Mouse (Mus musculus): ENCODE measurements around the gene Kcp.

Kcp gene

DNA sequence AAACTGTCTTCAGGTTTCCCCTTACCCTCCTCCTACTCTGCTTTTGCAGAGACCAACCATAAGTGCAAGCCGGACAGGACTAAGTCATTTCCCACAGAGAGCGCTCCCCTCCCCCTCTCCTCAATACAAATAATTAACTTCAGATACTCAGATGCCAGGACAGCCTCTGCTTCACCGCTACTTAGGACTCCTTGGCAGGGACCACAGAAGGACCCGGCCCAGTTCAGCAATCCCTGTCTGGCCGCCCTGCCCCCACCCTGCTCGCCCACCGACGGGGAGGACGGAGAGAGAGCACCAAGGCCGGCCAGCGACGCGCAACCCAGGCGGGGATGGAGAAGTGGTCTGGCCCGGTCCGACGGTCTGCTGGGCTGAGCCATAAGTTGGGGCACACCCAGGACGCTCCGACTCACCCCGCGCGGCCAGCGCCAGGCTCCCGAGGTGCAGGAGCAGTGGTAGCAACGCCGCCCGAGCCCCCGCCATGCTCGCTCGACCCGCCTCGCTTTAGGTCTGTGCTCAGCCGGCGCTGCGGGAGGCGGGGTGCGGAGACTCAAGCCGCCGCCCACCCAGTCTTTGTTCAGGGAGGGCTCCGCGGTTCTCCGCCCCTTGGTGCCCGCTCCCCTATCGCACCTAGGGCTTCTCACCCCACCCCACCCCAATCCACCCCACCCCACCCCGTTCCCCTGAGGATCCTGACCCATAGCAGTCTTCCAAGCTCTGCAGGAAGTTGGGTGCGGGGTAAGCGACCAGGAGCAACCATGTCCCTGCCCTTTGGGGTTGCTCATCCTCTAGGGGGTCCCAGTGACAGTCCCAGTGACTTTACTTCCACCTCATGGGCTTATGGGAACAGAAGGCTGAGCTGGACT lies at the start of gene Kcp:
Kcp (minus strand) TSS at position 506 of the 863 bp plus-strand sequence.
- DNase-seq: no peak

DNA sequence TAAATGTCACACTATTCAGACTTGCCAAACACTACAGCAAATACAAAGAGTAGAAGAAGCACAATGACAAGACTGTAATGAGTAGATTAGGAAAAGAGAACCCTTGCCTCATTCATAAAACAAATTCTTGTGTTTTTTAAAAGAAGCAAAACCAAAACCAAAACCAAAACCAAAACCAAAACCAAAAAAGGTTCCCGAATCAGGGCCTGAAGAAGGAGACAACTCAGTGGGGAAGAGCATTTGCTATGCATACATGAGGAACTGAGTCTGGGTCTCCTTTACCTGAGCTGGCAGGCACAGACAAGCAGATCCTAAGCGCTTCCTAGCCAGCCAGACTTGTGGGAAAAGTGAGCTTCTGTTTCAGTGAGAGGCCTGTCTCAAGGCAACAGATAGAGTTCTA lies 49.4 kb upstream of the Kcp start:
- no peak for DNase-seq

DNA sequence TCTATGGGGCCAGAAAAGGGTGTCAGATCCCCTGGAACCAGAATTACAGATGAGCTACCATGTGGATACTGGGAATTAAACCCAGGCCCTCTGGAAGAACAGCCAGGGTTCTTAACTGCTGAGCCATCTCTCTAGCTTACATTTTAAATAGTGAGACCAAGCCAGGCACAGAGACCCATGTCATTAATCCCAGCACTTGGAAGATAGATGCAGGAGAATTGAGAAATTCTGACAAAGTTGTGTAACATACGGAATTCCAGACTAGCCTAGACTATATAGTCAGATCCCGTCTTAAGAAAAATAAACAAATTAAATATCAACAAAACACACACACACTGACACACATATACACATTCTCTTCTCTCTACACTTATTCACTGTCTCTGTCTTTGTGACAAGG lies 44.8 kb upstream of the Kcp start:
- no peak for DNase-seq

DNA sequence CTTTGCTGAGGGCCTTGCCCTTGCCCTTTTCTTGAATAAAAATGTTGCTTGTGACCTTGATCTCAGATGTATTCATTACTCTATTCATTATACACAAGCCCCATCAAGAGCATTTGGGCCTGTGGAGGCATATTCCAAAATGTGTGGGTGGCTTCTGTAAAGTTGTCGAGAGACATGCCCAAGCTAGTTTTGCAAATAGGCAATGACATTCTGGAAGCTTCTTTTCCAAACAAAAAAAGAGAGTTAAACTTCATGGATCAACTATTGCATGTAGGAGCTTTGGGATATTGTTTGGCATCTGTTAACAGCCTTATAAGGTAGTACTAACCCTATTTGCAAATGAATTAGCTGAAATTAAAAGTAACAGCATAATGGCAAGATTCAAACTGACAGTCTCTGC lies 40.3 kb upstream of the Kcp start:
- DNase-seq: no peak

DNA sequence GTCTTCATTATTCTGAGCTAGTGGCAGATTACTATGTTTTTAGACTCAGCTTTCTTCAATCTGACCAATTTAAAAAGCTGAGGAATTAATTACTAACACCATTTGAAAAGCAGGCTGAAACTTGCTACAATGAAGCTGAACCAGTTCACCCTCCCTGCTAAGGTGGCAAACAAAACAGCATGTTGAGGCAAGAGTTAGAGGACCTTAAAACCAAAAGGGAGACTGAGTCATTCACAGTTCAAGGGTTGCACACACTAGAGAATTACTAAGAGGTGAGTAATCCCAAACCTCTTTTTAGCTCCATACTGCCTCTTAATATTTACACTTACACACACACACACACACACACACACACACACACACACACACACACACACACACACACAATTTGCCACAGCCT lies 39.8 kb upstream of the Kcp start:
- DNase-seq: no peak

DNA sequence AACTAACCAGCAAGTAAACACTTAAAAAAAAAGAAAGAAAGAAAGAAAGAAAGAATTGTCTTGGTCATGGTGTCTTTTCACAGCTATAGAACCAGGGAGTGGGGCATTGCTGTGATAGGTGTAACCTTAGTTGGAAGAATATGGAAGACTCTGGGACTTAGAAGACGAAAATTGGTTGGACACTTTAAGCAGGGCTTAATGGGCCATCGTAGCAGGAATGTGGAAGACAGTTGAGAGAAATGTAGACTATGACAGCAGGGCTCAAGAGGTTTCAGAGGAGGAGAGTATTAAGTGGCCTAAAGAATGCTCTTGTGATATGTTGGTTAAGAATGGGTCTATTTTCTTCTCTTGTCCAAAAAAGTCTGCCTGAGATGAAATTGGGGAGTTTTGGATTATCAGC lies 37.9 kb upstream of the Kcp start:
- DNase-seq: no peak

DNA sequence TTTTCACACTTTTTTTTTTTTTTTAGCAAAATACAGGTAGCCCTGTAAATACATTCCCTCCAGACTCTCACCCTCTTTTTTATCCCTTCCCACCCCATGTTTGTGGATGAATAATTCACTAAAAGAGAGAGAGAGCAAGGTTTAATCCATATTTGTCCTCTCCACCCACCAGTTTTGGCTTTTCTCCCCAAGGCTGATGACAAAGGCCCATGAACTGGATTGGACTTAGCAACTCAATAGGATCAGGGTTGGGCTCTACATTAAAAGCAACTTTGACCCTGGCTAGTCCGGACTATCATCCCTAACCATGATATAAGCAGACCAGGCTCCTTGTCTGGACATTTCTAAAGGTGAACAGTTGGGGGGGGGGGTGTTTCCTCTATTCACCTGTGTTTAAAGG lies 33.2 kb upstream of the Kcp start:
- DNase-seq: no peak

DNA sequence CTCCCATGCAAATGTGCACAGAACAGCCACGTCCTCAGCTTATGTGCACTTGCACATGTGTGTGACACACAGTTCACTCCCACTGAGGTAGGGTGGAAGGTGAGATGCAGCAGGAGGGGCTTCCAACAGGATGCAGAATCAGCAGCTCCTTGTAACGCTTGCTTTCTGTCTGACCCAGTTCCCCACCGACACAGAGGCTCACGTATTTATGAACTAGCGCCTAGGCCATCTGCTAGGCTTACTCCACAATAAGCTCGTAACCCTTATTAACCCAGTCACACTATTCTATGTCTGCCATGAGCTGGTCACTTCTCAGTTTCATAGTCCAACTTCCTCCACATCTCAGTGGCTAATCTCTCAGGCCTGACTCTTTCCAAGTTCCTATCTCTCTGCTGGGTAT lies 32.5 kb upstream of the Kcp start:
- DNase-seq: no peak

DNA sequence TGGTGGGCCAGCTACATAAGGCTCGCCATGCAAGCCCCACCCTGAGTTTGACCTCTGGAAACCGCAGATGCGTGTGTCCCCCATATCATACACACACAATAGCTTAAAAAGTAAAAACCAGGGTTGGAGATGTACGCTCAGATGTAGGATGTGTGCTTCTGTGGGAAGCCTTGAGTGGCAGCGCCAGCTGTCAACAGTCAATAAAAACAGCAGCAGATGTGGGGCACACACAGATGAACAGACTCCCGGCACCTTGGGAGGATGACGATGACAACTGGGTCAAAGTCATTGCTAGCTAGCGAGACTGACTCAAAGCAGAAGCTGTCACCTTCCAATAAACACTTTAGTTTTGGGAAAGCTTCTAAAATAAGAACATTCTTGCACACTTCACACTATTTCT lies 31.8 kb upstream of the Kcp start:
- DNase-seq: no peak

DNA sequence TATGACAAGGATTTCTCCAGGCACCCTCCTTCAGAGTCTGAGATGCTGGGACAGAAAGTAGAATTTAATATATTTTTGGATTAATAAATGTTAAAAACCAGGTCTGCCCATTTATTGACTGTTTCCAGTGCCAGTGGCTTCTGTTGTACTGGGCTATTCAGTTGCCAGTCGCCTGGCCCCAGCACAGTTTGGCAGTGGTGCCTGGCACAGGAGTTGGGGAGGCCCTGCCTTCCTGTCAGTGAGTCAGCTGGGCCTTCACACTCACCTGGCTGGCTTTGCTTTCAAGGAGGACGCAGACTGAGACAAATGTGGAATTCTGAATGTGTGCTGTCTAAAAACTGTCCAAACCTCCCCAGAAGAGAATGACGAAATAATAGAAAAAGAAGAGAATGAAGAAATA lies 29.5 kb upstream of the Kcp start:
- DNase-seq: no peak

DNA sequence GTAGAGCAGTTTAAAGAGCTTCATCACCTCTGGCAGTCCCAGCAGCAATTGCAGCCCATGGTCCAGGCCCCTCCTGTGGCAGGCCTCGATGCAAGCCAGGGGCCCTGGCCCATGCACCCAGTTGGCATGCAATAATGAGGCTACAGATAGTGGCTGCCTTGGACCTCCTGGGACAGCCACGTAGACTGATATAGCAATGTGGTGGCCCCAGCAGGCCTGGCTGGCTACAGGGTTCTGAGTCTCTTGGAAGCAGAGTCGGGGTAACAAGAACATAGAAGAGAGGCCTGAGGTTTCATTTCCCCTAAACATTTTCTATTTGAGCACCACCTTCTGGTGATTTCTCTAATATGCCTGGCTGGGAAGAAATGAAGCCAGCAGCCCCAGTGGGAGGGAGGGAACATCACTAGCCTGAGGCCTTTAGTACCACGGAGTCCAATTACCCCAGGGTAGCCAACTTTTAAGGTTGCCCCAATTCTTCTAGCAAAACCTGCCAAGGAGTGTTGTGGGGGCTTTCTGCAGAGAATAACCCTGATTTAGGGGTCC lies 29.0 kb upstream of the Kcp start:
- DNase-seq: no peak

DNA sequence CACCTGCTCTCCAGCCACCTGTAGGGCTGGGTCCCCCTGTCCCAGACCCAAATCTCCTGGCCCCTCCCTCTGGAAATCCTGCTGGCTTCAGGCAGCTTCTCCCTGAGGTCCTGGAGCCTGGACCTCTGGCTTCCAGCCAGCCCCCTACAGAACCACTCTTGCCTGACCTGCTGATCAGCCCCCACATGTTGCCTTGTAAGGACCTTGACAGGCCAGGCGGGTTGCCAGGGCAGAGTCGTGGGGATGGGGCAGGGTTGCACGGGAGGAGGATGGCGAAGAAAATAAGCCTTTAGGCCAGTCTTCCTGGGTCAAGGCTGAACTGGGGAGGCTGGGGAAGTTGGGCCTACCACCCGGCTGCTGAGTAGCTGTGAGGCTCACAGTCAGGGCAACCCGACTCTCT lies 27.6 kb upstream of the Kcp start:
- DNase-seq: no peak

DNA sequence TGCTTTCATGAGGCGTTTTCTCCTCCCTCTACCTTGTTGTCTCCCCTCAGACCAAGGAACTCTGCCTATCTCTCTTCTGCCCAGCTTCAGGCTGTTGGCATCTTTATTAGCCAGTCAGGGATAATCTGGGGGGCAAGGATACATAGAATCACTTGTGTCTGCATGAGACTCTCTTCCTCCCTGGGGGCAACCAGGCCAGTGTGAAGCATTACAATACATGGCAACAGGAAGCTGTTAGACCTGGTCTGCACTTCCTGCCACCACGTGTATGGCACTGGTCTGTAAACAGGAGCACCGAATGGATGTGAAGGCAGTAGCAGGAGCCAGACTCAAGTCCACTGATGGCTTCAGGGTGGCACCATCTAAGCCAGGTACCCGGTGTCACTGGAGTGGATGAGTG lies 22.3 kb upstream of the Kcp start:
- no peak for DNase-seq

DNA sequence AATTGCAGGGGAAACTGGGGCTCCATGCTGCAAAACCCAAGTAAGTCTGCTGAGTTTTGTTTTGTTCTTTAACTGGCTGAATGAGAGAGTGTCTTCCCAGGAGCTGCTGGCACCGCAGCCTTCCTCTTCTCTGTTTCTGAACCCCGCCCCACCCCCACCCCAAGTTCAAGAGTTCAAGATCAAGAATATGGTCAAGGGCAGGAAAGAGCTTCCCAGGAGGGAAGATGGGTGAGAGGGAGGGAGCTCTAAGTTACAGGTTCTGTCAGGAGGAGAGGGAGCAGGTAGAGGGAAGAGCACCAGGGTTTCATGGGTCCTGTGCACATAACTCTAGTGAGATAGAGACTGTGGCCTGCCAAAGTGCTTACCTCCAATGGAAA lies 21.7 kb upstream of the Kcp start:
- DNase-seq: no peak

DNA sequence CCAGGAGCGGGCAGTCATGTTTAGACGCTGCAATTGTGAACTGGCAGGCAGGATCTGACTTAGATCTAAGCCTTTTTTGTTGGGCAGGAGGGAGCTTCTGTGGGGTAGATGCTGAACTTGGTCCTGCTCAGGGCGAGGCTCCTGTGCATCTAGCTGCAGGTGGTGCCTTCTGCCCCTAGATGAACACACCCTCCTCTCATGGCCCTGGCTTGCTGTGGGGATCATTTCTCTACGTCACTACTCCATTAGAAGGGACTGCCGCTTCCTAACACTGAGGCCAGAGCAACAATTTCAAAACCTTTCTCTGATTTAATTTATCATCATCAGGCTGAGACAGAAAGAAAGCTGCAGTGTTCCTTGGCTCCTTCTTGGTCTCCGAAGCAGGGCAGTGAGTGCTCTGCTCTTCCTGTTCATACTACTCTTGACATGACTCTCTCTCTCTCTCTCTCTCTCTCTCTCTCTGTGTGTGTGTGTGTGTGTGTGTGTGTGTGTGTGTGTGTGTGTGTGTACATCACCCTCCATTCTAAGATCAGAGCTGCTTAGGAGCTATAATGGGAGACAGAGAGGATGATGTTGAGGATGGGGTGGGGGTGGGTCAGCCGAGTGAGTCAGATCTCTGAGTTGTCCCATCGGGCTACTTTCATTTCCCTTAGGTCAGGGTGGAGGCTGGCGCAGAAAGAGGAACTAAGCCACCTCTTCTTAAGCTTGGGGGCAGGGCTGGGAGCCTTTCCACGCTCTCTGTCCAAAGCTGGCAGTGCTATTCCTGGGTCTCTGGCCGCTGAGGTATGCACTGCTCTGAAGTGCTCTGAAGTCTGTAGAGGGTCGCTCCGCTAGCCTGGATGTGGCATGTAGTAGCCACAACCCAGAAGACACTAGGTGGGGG lies 21.1 kb upstream of the Kcp start:
- no peak for DNase-seq

DNA sequence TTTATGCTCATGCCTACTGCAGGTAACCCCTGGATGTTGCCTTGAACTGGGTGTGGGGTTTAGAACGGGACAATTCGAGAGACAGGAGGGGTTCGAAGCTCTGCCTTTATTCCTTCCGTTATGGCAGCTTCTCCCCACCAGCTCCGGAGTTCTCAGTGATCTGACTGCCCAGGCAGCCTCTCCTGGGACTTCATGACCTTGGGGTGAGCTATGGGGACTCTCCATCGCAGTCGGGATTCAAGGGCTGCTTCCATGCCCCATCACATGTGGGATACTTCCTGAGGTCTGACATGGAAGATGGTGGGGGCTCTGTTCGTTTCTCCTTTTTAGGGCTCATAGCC lies 20.4 kb upstream of the Kcp start:
- no peak for DNase-seq

DNA sequence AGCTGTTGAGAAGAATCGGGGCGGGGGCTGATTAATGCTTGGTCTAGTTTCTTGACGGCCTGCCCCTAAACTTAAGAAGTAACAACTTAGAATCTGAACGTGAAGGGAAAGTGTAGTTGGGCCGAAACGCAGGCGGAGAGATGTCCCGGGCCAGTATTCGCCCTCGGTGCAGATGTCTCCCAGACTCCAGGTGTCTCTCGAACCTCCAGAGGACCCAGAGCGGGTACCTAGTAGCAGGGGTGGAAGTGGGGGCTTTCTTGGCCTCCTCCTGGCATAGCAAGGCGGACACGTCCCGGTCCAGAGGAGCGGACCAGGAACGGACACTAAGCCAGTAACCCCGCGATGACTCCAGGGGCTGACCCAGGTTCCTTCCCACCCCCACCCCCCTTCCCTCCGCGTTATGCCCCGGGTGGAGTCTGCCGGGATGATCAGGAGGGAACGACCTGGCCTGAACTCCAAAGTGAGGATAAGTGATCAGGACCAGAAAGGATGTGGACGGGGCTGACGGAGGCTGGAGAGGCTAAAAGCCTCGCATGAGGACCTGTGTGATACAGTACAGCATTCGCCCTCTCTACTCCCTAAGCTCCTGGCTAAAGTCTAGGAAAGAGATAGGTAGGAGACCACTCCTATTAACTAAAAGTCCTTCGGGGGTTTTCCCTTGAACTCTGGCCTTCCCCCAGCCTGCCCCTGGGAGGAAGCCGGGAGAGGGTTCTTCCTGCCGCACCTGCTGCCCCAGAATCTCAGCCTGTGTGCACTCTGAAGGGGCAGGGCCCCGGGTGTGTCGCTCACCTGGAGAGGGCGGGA lies 19.8 kb upstream of the Kcp start:
- DNase-seq: no peak

DNA sequence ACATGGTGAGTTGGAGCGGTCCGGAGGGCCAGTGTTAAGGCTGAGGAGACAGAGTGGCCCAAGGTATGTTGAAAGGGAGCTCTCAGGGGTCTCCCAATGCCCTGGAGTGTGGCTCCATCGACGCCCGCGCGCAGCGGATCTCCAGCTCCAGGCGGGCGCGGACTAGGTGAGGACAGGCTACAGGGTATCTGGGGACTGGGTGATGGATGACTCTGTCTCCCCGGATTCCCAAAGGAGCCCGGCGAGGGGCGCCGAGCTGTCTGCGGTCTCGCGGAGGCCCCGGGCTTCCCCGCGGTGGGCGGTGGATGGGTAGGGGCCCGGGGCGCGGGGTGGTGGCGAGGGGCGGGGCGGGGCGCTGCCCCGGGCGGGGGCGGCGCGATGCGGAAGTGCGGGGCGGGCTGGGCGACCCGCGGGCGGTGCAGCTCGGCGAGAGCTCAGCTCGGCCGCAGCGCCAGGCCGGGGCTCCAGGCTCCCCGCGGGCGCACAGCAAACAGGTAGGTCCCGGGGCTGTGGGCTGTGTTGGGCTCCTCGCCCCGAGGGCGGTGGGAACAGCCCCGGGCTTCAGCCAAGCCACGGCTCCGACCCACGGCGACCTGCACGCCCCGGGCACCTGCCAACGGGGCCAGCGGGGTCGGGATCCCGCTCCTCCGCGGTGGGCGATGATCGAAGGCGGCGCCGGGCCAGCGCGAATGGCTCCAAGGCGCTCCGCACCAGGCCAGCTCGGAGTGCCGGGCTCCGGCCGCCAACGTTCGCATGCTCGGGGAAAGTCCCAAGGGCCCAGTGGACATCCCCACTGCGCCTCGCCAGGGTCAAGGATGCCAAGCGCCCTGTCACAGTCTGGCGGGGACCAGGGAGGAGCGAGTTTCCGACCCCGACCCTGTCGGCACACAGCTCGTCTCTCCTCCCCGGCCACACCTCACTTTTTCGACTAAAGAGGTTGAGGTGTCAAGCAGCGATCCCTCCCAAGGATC lies 18.8 kb upstream of the Kcp start, which contains the start of gene Irf5:
Irf5 (plus strand) TSS at position 345 of the 971 bp plus-strand sequence.
- DNase-seq: no peak

DNA sequence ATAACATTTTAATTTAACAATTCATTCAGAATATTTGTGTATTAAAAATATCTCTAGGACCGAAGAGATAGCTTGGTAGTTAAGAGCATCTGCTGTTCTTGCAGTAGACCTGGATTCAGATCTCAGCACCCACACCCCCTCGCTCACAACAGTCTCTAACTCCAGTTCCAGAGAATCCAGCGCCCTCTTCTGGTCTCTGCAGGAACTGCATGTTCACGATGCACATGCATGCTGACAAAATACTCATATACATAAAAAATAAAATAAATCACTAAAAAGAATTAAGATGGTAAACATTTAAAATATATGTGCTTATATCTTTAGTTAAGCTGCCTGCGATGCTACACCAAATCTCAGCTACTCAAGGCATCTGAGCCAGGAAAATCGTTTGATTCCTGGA lies 17.5 kb upstream of the Kcp start:
- DNase-seq: no peak

DNA sequence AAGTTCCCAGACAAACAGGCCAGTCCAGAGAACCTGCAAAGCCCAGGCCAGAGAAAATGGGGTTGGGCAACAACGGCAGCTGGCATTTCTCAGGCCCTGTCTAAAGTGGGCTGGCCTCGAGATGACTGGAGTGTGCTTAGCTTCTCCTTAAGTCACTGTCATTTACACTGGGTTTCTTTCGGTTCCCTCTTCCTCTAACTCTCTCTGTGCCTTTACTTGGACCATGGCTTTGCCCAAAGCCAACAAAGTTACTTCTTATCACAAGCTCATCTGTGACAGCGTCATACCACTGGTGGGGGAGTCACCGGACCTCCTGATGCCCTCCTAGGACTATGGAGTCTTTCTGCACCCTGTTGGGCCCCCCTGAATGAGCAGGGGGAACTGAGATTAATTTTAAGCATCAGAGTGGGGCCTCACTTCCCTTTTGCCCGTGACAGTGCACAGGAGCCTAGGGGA lies 16.3 kb upstream of the Kcp start:
- no peak for DNase-seq

DNA sequence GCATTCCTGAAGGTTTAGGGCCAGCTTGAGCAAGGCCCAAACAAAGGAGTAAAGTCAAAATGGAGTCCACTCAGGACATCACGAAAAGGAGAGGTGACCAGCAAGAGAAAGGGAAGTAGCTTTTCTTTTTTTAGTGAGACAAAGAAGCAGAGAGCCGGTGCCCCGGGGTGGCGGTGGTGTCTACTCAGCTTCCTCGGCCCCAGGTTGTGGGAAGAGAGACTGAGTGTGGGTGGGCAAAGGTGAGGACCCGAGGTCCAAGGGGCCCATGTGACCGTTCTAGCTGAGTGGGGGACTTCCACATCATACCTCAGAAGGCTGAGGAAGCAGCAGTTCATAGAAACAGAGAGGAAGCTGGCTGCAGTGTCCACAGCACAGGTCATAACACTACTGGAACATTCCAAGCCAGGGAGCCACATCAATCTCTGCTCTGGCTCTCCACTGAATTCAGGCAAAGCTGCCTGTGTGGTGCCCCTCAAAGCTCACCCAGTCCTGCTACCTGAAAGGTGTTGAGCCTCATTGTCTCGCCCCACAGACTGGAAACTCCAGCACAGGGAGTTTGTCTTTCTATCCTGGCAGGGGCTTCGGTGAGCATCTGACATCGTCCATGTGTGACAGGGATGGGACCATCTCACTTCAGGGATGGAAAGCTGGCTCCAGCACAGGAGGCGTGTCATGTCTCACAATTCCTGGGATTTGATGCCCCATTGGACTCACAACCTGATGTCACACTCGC lies 15.7 kb upstream of the Kcp start:
- no peak for DNase-seq
